Mouse (Mus musculus): ENCODE data around the gene Cphx3. TPM values are rescaled to one million over a fixed set of nuclear protein-coding genes. Genes with fewer than 3 reads are reported as not detected.
"Not testable (repeated sequence)": the region's sequence is repeated elsewhere in the genome, so short reads cannot be mapped to it uniquely, and the experiment has no call there.

Cphx3 gene
- not detected for total RNA-seq (2021)
- long read RNA-seq, experiment 1, partial matches to known transcripts, result 0 of 1 reads
- long read RNA-seq, experiment 1, other reads (novel, unspliced or antisense), result 1 of 1 reads
- long read RNA-seq, experiment 2, result 0 reads

DNA sequence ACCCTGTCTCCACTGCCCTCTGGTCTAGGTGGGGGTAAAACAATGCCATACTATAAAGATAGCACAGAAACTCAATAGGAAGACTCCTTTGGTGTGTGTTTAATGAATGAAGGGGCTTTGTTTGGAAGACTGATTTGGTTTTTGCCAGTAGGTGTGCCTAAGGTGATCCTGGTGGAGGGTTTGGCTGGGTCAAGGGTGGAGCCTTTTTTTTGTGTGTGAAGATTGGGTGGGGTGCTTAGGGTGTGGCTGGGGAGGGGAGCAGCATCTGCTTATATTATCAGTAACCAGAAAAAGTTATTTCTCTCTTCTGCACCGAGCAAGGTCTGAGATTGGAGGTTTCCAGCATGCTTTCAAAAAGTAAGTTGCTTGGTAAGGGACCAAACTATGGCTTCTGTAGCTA lies at the start of gene Cphx3:
Cphx3 (plus strand) TSS at position 301 of the 400 bp plus-strand sequence.
- intact Hi-C loops (cut with DNase I; ENCODE audit: low total_unique reads); DNase-seq: not testable (repeated sequence)

DNA sequence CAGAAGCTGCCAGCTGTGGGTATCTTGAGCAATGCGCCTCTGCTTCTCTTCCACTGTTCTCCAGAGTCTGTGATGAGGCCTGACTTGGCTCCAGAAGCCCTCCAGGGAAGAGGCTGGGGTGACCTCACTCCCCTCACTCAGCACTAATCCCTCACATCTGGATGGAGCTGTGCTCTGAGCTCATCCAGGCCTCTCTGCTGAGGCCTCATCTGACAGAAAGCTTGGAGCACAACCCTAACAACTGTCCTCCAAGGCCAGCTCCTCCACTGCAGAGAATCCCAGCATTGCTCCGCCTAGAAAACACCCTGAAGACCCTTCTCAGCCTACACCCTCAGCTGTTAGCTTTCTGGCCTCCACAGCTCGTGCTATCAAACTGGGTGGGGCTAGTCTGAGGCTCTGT lies 47.7 kb upstream of the Cphx3 start:
- DNase-seq; intact Hi-C loops (cut with DNase I; ENCODE audit: low total_unique reads): not testable (repeated sequence)

DNA sequence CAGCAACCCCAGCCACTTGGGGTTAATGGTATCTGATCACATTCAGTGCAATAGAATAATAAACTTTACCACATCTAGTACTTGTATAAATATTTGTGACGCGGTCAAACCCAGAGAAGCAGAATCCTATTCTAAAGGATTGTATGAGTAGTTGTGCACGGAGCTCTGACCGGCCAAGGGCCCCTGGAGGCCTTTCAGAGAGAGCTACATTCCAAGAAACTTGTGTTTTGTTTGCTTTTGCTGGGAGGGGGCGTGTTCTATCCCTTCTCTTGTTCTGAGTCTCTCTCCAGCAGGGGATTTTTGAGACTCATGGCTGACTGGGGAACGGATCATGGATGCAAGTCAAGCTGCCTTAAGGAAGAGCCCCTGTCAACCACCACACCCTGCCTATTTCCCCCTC lies 46.7 kb upstream of the Cphx3 start:
- intact Hi-C loops (cut with DNase I; ENCODE audit: low total_unique reads); DNase-seq: not testable (repeated sequence)

DNA sequence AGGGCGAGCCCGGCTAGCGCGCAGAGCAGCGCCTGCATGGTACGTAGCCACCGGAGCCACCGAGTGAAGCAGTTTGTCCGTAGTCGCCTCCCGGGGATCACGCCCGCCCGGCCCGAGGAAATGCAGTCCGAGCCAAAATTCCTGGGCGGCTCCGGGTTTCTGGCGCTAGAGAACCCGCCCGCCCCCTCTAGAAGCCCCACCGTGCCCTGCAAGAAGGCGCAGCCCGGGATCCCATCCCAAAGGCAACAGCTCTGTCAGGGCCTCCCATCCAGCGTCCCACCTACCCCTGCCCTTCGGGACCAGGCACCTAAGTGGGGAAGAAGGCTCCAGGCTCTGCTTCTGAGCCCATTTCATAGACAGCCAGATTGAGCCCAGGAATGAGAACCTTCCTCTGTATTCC lies 39.5 kb upstream of the Cphx3 start, which contains the start of gene Gm9780:
Gm9780 (minus strand) TSS at position 101 of the 400 bp plus-strand sequence.
- intact Hi-C loops (cut with DNase I; ENCODE audit: low total_unique reads); DNase-seq: not testable (repeated sequence)

DNA sequence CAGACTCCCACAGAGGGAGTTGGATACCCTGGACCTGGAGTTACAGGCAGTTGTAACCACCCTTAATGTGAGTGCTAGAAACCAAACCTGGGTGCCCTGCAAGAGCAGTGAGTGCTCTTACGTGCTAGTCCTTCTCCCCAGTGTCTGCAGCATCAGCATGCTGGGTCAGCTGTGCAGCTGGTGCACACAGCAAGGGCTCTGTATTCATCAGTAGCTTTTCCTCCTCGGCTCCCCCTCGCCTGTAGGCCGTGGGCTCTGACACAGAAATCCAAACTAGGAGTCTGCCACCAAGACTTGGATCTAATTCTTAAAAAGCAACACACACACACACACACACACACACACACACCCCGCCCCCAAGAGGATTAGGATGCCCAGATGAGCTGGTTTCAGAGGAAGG lies 37.1 kb upstream of the Cphx3 start:
- intact Hi-C loops (cut with DNase I; ENCODE audit: low total_unique reads); DNase-seq: not testable (repeated sequence)

DNA sequence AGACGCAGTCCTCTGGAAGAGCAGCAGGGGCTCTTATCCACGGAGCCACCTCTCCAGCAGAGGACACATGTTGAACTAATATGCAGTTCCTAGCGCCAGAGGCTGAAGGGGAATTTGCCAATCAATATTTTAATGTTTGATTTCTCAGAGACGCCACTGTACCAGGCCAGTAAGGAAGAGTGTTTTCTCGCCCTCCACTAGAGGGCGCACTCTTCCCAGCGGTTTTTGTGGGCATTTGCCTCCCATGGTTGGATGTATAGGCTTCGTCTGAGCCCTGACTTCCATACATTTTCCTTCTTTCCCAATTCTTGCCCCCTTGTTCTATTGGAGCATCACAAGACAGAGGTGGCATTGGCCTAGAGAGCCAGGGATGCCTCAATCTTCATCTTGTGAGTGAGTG lies 35.1 kb upstream of the Cphx3 start:
- intact Hi-C loops (cut with DNase I; ENCODE audit: low total_unique reads); DNase-seq: not testable (repeated sequence)

DNA sequence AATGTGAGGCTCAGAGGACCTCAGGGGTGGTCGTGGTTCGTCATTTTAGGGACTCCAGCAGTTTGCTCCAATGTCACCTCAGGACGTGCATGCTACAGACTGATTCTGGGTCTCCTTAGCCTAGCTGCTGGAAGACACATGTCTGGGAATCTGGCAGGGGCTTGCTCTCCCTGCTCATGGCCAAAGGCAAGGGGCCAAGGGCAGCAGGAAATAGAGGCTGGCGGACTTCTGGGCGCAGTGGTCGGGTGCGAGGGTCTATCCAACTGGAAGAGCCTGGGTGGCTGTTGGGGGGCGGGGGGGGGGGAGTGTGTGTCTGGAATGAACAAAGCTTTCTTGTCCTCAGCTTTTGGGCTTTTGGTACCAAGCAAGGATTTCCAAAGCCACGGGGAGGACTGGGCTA lies 33.3 kb upstream of the Cphx3 start:
- intact Hi-C loops (cut with DNase I; ENCODE audit: low total_unique reads); DNase-seq: not testable (repeated sequence)

DNA sequence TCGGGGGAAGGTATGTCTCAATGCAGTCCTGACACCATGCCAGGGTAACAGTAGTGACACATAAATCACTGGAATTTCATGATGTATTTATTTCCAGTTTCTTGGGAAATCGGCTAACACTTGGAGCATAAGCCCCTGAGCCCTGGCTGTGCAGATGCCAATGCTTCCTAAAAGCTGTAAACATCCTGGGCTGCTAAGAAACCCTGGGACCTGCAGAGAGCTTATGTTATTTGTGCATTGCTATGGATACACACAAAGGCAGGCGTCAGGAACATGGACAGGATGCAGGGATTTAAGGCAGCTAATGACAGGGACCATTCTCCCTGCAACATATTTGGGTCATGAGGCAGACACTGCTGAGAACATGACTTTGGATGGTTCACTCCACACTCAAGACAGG lies 23.9 kb upstream of the Cphx3 start:
- DNase-seq; intact Hi-C loops (cut with DNase I; ENCODE audit: low total_unique reads): not testable (repeated sequence)

DNA sequence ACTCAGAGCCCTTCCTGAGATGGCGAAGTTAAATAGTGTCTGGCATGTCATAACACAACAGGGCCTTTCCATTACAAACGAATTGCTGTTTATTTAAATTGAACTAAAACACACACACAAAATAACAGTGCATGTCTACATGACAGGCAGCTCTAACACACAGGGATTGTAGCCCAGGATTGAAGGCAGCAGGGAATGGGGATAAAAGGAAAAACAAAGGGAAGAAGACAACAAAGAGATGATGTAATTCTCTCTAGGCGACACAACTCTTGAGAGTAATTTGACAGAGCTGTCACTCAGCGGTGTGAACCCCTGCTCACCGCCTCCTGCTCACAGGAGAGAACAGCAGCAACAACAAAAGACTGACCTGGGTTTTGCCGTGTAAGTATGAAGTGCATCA lies 22.7 kb upstream of the Cphx3 start:
- DNase-seq; intact Hi-C loops (cut with DNase I; ENCODE audit: low total_unique reads): not testable (repeated sequence)

DNA sequence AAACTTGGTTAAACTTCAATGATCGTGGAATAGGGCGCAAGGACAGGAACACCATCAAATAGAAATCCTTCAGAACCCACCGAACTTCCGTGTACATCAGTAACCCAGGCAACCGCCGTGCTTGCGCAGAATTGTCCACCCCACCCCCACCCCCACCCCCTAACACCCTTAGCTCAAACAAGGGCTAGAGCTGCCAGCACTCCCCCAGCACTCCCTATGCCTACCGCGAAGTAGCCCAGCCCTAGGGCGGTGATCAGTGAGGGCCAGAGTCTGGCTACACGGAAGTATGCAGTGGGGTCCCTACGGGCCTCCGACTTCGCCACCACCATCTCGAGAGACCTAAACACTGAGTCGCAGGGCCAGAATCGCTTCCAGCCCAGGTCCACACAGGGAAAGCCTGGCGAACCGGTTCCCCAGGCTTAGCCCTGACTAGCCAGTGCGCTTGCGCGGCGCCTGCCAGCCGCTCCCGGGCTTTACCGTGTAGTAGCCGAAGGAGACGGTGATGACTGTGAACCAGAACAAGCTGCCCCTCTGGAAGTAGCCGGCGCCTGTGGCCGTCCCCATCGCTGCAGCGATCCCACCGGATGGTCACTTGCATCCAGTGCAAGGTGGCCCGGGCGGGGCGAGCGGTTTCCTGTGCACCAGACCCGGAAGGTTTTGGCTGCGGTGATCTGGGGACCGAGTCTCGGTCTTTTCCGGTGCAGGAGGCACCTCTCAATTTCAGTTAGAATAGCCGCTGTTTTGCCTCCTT lies 15.3 kb upstream of the Cphx3 start:
- intact Hi-C loops (cut with DNase I; ENCODE audit: low total_unique reads); DNase-seq: not testable (repeated sequence)

DNA sequence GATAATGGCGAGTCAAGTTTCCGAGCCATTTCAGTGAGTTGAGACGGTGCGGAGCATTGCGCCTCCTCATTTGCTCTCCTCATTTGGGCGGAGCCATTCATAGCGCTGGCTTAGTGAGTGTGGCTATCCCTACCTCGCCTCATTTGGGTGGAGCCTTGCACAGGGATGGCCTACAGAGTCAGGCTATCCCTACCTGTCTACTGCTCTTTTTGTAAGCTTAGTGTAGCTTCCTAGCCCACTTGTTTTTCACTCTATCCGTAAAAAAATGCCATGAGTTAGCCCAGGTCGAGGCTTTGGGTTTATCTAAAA lies 14.8 kb upstream of the Cphx3 start, which contains the start of gene Tmem254c:
Tmem254c (minus strand) TSS at position 31 of the 309 bp plus-strand sequence.
- intact Hi-C loops (cut with DNase I; ENCODE audit: low total_unique reads); DNase-seq: not testable (repeated sequence)

DNA sequence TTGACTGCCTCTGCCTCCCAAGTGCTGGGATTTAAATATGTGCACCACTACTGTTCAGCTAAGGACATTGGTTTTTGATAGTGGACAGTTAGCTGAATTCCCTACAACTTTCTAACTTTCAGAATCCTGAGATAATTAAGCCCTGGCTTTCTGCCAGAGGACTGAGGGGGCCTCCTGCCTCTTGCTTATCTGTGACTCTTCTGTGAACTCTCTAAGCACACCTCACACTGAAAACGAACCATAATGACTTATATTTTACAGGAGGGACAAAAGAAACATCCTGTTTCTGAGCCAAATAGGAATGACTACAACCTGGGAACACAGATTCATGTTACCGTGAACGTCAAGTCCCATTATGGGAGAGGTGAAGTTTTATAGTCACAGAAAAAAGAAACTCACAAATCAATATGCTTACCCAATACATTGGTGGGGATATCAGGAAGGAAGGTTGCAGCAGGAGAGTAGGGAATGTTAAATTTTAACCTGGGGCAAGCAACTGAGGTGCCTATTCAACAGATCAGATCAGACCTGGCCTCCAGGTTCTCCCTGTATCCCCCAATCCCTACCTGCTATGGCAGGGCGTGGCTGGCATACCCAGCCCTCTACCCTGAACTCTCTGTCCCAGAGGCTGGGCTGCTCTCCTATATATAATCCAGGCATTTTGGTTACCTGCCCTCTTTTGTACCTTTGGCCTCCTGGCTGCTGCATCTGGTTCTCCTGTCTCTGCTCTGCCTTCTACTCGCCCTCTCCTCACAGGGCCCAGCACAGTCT lies 5.3 kb upstream of the Cphx3 start:
- DNase-seq; intact Hi-C loops (cut with DNase I; ENCODE audit: low total_unique reads): not testable (repeated sequence)

DNA sequence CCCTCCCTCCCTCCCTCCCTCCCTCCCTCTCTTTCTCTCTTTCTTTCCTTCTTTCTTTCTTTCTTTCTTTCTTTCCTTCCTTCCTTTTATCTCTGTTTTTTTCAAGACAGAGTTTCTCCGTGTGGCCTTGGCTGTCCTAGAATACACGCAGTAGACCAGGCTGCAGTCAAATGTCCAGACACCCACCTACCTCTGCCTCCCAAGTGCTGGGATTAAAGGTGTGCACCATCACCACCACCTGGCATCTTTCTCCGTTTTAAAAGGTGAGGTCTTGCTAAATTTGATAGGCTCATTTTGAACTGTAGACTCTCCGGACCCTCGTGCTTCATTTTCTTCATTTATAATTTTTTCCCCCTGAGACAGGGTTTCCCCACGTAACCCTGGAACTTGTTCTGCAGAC lies 881 bp upstream of the Cphx3 start, which contains the start of gene Cphx2:
Cphx2 (plus strand) TSS at position 301 of the 400 bp plus-strand sequence.
- intact Hi-C loops (cut with DNase I; ENCODE audit: low total_unique reads); DNase-seq: not testable (repeated sequence)

DNA sequence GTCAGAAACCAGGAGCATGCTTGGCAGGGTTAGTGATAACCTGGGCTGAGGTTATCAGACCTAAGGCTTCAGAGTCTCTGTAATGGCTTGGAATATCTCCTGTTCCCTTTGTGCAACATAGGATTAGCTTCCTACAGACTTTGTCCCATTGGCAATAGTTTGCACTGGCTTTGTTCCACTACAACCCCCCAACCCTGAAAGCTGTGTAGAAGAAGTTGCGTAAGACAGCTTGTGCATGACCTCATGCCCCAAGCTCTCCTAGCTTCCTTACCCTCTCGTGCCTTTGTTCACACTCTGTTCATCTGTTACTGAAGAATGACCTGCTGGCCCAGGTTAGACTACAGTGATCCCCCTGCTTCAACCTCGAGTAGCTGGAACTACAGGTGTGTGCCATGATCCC lies 15.5 kb downstream of the Cphx3 start:
- intact Hi-C loops (cut with DNase I; ENCODE audit: low total_unique reads); DNase-seq: not testable (repeated sequence)

DNA sequence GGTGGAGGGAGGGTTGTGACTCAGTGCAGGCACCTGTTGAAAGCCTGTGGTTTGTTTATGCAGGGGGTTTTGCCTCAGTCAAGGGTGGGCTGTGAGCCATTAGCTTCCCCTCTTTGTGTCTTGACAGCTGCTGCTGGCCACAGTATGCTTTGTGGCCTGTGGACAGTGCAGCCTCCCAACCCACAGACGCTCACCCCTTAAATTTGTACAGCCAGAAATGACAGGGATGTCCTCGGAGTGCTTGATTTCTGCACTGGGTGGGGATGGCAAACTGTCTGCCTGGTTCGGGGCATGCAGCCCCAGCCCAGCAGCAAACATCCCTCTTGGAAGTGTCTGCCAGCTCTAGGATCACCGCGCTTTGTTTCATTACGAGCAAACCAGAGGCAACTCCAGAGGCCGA lies 36.1 kb downstream of the Cphx3 start, which contains the start of gene Duxbl2:
Duxbl2 (plus strand) TSS at position 200 of the 400 bp plus-strand sequence.
- DNase-seq; intact Hi-C loops (cut with DNase I; ENCODE audit: low total_unique reads): not testable (repeated sequence)

DNA sequence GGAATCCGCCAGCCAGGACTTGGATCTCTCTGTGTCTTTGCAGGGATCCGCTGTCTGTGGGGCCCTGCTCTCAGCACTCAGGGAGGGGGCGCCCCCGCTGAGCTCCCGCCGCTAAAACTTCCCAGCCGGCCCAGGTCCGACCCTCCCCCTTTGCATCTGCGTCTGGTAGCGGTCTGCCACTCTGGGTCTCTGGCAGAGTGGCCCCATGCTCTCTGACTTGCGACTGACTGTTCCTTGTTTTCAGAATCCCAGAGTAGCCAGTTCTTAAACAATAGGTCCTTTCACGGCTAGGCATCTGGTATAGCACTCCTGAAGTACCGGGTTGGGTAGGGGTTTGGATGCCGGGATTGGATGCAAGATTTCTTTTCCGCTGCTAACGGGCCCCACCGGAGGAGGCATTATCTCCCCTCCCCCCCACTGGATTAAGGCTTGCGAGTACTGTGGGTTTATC lies 36.5 kb downstream of the Cphx3 start:
- intact Hi-C loops (cut with DNase I; ENCODE audit: low total_unique reads), result not testable (repeated sequence)

DNA sequence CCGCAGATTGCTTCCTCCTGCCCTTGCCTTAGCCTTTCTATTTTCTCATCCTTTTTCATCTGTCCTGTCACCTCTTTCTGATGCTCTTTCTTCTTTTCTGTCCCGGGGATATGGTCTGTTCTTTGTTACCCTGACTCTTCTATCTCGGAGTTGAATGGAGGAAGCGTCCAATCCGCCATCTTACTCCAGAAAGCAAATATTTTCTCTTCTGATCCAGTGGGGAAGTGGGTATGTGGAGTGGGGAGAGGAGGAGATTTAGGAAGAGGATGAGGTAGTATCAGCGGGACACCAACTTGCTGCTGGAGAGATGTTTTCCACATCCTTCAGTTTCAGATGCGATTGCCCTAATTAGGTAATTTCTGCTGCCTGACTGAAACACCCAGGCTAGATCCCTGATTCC lies 37.0 kb downstream of the Cphx3 start:
- intact Hi-C loops (cut with DNase I; ENCODE audit: low total_unique reads); DNase-seq: not testable (repeated sequence)

More for the DNA sequence above, 36.5 kb downstream of the Cphx3 start:
- not testable (repeated sequence) for DNase-seq

DNA sequence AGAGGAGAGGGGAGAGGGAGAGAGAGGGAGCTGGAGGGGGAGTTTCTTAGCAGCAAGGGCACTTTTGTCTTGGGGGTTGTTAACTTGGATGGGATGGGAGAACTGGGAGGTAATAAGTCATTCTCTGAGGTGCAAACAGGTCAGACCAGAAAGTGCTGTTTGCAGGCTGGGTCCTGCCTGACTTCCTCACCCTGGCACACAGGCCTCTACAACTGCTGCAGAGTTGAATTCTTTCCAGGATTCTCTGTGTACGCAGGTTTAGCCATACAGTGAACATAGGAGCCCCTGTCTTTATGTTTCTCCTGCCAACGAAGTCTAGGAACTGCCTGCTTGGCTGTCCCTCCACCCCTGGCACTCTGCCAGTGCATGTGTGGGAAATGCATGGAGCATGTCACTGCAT lies 65.0 kb downstream of the Cphx3 start:
- intact Hi-C loops (cut with DNase I; ENCODE audit: low total_unique reads); DNase-seq: not testable (repeated sequence)

DNA sequence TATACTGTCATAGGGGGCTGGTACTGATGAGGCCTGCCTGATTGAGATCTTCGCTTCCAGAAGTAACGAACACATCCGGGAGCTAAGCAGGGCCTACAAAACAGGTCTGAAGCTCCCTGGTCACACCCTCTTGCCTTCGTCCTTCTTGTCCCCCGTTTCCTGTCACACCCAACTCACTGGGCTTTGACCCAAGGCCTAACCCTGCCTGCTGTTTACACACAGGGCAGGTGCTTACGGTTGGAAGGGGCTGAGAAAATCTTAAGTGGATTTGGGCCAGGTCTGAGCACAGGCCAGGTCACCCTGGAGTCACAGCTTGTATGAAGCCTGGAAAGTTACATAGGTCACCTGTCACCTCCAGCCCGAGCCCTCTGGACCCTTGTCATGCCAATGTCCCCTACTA lies 73.9 kb downstream of the Cphx3 start:
- DNase-seq; intact Hi-C loops (cut with DNase I; ENCODE audit: low total_unique reads): not testable (repeated sequence)

DNA sequence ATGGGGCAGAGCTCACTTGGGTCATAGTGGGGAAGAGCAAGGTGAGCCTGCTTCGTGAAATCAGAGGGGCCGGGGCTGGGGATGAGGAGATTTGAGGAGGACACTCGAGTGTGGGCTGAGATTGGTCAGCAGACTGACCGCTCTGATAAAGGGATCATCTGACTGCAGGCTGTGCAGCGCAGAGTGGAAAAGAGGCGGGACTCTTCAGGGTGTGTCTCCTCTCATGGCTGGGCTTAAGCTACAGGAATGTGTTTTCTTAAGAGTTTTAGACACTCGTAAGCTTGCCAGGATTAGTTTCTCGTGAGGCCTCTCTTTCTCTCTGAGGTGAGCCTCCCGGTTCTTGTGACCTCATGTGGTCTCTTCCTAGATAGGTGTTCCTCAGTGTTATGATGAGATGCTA lies 79.1 kb downstream of the Cphx3 start:
- intact Hi-C loops (cut with DNase I; ENCODE audit: low total_unique reads); DNase-seq: not testable (repeated sequence)
